Mouse (Mus musculus): ENCODE measurements around the gene Ndp.

The Ndp gene

GRCm38 (mm10) chrX:16911241-16911873, at the start of gene Ndp:
Gene Ndp, minus strand, starts transcription at chrX:16911774.
- no peak for DNase-seq (ENCODE audit: low spot score in 2 of 2)

DNA sequence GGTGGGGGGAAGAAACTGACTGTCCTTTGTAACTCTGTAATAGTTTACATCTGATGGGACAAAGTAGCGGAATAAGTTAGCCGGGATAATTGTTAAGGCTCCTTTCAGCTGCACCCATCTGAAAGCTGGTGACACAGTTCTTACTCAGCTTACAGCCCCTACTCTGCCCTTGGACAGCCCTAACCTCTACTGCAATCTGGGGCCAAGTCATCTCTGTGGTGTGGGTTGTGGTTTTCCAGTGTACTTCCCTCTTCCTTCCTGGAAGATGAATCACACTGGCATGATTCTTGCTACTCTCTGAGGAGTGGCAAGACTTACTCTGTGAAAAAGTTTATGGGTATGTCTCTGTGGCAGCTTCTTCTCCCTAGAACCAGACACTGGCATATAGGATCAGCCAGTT, 43.2 kb upstream of the Ndp start:
- DNase-seq (ENCODE audit: low spot score in 2 of 2) = no peak

GRCm38 (mm10) chrX:16918006-16918405, 6.4 kb upstream of the Ndp start:
- DNase-seq (ENCODE audit: low spot score in 2 of 2) = no peak

- no peak for DNase-seq (ENCODE audit: low spot score in 2 of 2)
Observed at GRCm38 (mm10) chrX:16913118-16913517, 1.5 kb upstream of the Ndp start.

GRCm38 (mm10) chrX:16911911-16912310, 337 bp upstream of the Ndp start:
- DNase-seq (ENCODE audit: low spot score in 2 of 2) = no peak

DNA sequence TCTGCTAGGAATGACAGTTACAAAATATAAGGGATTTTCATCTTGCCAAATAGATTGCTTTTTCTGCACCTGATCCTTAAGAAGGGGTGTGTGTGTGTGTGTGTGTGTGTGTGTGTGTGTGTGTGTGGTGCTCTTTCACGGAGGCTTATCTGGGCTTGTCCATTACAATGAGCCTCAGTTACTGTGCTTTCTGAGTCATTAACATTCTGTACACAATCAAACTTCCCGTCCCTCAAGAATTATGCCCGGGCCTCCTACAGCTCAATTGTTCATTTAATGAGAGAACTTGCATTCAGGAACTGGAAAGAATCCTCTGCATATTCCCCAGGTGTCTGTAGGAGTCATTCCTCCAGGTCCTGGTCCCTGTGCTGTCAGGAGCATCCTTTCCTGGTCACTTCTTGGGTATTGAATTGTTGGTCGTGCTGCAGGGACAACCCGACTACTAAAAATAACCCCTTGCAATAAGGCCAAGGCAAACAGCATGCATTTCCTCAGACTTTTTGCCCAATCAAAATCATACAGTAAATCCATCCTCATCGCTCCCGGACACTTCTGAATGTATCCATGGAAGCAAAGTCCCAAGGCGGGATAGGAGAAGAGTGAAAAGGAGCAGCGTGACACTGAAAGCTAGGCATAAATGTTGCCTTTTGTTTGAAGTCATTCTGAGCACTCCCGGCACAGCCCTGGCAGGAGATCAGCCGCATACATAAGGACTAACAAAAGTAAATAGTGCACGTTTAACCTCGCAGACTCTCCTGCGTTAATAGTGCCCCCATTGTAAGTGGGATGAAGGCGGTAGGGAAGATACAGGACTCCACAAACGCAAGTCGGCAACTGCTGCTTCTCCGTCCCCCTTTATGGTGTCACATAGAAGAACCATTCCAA, 1.1 kb downstream of the Ndp start:
- no peak for DNase-seq (ENCODE audit: low spot score in 2 of 2)

DNA sequence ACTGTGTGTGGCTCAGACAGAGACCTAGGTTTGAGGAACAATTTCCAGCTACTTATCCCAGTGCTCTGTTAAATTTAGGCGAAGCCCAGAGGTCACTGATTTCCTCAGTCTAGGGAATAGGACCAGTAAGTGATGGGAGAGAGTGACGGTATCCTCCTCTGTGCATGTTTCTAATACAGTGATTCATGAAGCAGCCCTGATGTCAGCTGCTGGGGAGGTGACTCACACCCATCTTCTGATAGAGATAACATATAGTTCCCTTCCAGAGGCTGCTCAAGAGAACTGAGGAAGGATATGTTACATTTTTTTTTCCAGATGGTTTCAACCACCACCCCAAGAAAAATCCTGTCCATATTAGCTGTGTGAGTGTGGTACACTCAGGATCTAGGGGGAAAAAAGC, 2.9 kb downstream of the Ndp start:
- DNase-seq (ENCODE audit: low spot score in 2 of 2) = no peak

GRCm38 (mm10) chrX:16907554-16907953, 4.0 kb downstream of the Ndp start:
- DNase-seq (ENCODE audit: low spot score in 2 of 2) = no peak

DNA sequence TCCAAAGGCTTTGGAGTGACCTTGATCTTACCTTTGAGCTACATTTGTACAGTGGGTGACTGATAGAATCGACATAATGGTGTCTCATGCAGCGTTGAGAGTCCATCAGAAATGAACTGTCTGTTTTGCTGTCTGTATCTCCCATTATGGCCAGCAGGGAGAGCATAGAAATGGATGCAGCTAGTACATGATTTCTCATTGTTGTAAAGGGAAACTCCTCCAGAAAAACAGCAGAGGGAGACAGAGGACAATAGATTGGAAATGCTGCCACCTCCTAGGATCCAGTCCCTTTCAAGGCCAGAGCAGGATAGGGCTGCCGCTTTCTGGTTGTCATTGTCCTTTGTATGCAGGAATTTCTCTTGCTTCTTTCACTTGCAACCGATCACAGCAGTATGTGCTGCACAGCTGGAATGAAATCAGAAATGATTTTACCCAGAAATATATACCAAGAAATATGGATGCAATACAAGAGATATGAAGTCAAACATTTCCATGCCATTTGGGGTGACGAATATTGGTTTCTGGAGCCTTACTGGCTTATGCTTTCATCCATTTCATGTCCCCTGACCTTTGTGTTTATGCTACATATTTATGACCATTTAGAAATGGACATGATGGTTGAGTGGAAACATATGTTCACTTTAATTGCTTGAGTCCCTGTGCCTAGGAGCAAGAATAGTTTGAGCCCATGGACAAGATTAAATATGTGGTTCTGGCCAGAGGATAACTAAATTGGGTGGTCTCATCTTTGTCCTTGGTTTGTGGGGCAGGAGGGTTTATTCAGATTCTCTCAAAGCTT, 17.0 kb downstream of the Ndp start:
- peak in 1 of 2 experiments; percentile 22 for DNase-seq (ENCODE audit: low spot score in 2 of 2)

- no peak for DNase-seq (ENCODE audit: low spot score in 2 of 2)
Observed at GRCm38 (mm10) chrX:16867640-16868314, 43.8 kb downstream of the Ndp start.

DNA sequence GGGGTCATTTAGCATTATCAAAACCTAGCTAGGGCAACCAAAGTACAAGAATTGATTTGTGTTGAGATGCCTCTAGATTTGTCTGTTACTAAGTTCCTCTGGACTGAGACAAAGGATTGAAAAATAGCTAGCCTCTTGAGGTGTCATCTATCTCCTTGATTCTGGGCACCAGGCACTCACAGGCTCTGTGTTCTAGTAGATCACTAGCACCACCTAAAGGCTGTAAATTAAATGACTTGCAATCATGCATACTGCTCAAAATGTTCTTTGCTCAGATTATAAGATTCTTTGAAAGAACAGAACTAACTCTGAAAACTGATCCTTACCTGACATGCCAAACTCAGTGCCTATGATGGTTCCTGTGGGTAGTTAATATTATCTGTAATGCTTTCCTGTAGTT, 51.3 kb downstream of the Ndp start:
- DNase-seq (ENCODE audit: low spot score in 2 of 2) = no peak

GRCm38 (mm10) chrX:16846034-16846433, 65.5 kb downstream of the Ndp start:
- no peak for DNase-seq (ENCODE audit: low spot score in 2 of 2)

GRCm38 (mm10) chrX:16841443-16841842, 70.1 kb downstream of the Ndp start:
- DNase-seq (ENCODE audit: low spot score in 2 of 2) = no peak

- no peak for DNase-seq (ENCODE audit: low spot score in 2 of 2)
Observed at GRCm38 (mm10) chrX:16837293-16837692, 74.3 kb downstream of the Ndp start.

DNA sequence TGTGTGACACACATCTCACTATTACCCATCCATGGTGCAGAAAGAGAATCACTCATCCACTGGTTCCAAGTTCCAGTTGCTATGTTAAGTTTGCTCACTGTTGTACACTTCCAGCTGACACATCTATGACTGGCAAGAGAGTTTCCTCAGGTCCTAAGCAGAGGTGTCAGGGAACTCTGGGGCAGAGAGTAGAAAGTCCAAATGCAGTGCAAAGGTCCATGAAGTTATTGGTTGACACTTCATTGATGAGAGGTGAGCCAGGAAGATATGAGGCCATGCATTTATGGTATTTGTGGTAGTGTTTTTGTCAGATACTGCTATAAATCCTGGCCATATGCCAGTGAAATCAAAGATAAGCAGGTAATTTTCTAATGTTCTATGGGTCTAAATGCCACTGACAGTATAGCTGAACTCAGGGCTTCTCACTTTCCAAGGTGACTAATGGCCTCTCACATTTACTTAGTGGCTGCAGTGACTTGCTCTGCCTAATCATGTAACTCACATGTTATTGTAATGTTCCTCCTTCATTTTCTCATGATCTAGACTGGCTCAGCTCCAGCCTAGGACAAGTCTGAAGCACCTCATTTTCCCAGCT, 75.0 kb downstream of the Ndp start:
- DNase-seq (ENCODE audit: low spot score in 2 of 2) = no peak
